Mouse (Mus musculus) hindbrain, embryonic 13.5 days (tissue): ENCODE results near the gene Pgpep1. TPM values are rescaled to one million over a fixed set of nuclear protein-coding genes. Genes with fewer than 3 reads are reported as not detected.

Source experiments
- ATAC-seq: fragments of 200-750 bp; cut with Nextera tagmentation; 2 replicates; pipeline ENCODE4 v1.8.0; 2017; ENCODE audit warnings: moderate TSS enrichment; ENCODE audit not compliant: low FRiP score
- H3K27ac ChIP-seq: fragments of 300-500 bp; sonication (generic); 2 replicates; pipeline ENCODE4 v1.5.1; 2015; ENCODE audit warnings: inconsistent platforms, mild to moderate bottlenecking, moderate library complexity
- H3K27me3 ChIP-seq: fragments of 300-500 bp; sonication (generic); 2 replicates; pipeline ENCODE4 v1.6.1; 2015; ENCODE audit warnings: mild to moderate bottlenecking, inconsistent platforms
- H3K36me3 ChIP-seq: fragments of 300-500 bp; sonication (generic); 2 replicates; pipeline ENCODE4 v1.6.1; 2015; ENCODE audit warnings: mild to moderate bottlenecking, inconsistent platforms
- H3K4me1 ChIP-seq: fragments of 300-500 bp; sonication (generic); replicated peaks from 2 replicates; pipeline ENCODE4 v1.6.1; 2015; ENCODE audit warnings: inconsistent platforms
- H3K4me2 ChIP-seq: fragments of 300-500 bp; sonication (generic); 2 replicates; pipeline ENCODE4 v1.6.1; 2015; ENCODE audit warnings: inconsistent platforms, mild to moderate bottlenecking, moderate library complexity
- H3K4me3 ChIP-seq: fragments of 300-500 bp; sonication (generic); 2 replicates; pipeline ENCODE4 v1.5.1; 2015; ENCODE audit warnings: mild to moderate bottlenecking, inconsistent platforms
- H3K9ac ChIP-seq: fragments of 300-500 bp; sonication (generic); 2 replicates; pipeline ENCODE4 v1.6.1; 2015; ENCODE audit warnings: mild to moderate bottlenecking, inconsistent platforms
- H3K9me3 ChIP-seq: fragments of 300-500 bp; sonication (generic); 2 replicates; pipeline ENCODE4 v1.6.1; 2016; ENCODE audit warnings: inconsistent platforms
- WGBS: fragments of 180-500 bp; shearing (Covaris S2); methylation state at CpG from one replicate; pipeline ENCODE4 v1.1.7; 2015; 5-methylcytosine and 5-hydroxymethylcytosine counted together
- polyA plus RNA-seq: library from polyadenylated mRNA; unstranded; fragments of >200 nt; fragmentation: Nextera tagmentation; extraction: Ambion mirVana; gene quantifications from 2 replicates; pipeline ENCODE4 v1.2.1, GENCODE M21; 2015

The Pgpep1 gene
- polyA plus RNA-seq, 1 experiment from 2014 or later: 105 TPM

DNA sequence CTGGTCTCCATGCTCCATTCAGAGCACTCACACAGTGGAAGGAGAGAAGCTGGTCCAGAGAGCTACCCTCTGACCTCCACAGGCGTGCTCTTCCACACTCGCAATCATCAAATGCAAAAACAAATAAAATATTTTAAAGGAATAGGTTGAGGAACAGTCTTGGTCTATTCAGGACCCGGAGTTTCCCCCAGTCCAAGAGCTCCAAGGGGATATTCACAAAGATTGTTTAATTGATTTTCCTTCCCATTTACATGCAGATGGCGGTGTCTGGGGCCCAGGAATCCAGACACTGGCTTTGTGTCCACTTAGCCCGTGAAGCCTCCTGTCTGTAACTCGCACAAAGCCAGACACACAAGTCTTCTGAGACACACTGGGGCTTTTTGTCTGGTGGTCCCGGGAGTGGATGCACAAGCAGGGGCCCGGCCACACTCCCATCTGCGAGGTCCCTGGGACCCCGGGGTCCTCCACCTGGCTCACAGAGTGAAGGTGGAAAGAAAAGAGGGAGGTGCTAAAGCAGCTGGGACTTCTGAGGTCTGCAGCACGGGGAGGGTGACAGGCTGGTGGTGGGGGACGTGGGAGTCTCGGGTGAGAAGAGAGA lies 3.9 kb downstream of the Pgpep1 start:
- peak overlapping the region; percentile 91 for H3K27ac ChIP-seq
- peak overlapping the region; percentile 67; the same call in 1 of the 2 replicates for H3K4me2 ChIP-seq
- H3K4me3 ChIP-seq: no peak overlapping the region
- H3K27me3 ChIP-seq: no peaks in the 10 kb centered on the region
- ATAC-seq: peak; percentile 21; the same call in 1 of the 2 replicates
- H3K36me3 ChIP-seq: peaks cover 30% of the 10 kb centered on the region
- 17% methylated on average over 13 of the region's 13 CpGs for WGBS
- H3K9me3 ChIP-seq: no peaks in the 10 kb centered on the region
- peaks cover 68% of the 10 kb centered on the region for H3K4me1 ChIP-seq
- H3K9ac ChIP-seq: peak overlapping the region; percentile 46; the same call in 1 of the 2 replicates

DNA sequence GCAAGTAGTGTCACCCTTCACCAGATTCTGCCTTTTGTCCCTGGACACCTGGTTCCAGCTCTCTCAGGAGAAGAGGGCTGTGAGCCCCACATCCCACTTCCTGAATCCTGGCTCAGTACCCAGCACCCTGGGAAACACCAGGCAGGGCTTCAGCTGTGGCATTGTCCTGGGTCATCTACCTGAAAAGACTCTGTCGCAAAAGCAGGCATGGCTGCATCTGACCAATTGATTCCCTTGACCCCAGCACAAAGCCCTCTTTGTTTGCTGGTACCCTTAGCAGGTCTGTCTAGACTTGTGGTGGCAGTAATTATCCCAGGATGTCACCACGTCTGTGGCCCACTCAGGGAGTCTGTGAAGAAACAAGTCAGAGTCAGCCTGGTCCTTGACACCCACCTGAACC lies 4.7 kb downstream of the Pgpep1 start:
- H3K27me3 ChIP-seq: no peaks in the 10 kb centered on the region
- no peak overlapping the region; the same call in 1 of the 2 replicates for H3K4me2 ChIP-seq
- no peak overlapping the region for H3K4me3 ChIP-seq
- H3K27ac ChIP-seq: peak overlapping the region; percentile 91
- no peak for ATAC-seq
- no peaks in the 10 kb centered on the region for H3K9me3 ChIP-seq
- WGBS: 14% methylated on average over 2 of the region's 2 CpGs
- H3K36me3 ChIP-seq: peaks cover 39% of the 10 kb centered on the region
- H3K9ac ChIP-seq: no peak overlapping the region
- H3K4me1 ChIP-seq: peaks cover 69% of the 10 kb centered on the region

DNA sequence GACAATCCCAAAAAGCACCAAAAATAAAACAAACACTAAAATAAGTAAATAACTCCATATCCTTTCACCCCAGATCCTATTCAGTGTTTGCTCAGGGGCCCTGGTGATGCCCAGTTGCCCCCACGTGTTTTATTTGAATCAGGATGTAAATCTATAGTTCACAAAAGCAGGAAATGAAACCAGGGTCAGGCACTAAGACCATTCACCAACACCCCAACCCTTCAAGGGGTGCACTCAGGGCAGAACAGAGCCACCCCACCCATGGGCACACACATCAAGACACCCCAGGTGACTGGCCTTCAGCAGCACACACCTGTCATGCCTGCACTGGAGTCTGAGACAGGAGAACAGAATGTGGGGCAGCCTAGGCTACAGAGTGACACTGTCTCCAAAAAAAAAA lies 6.1 kb downstream of the Pgpep1 start:
- peaks cover 75% of the 10 kb centered on the region for H3K4me1 ChIP-seq
- WGBS: 74% methylated on average over 1 of the region's 1 CpGs
- no peak overlapping the region for H3K4me3 ChIP-seq
- ATAC-seq: no peak
- H3K9ac ChIP-seq: no peak overlapping the region
- H3K9me3 ChIP-seq: no peaks in the 10 kb centered on the region
- H3K27ac ChIP-seq: peak overlapping the region; percentile 91; the same call in 1 of the 2 replicates
- peaks cover 43% of the 10 kb centered on the region for H3K36me3 ChIP-seq
- no peak overlapping the region for H3K4me2 ChIP-seq
- H3K27me3 ChIP-seq: no peaks in the 10 kb centered on the region

DNA sequence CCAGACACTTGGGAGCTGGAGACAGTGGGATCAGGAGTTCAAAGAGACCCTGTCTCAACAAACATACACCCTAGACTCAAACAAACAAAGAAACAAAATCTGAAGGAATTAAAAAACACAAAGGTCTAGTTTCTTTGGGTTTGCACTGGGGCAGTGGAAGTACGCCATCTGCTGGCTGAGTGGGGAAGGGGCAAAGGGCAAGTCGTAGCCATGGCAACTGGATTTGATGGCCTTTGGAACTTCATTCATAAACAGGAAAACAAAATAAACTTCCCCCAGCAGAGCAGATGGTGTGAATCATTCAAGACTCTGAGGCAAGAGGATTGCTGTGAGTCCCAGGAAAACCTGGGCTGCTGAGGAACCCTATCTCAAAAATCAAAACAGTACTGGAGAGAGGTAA lies 7.0 kb downstream of the Pgpep1 start:
- peak overlapping the region; percentile 52 for H3K27ac ChIP-seq
- no peaks in the 10 kb centered on the region for H3K9me3 ChIP-seq
- H3K9ac ChIP-seq: no peak overlapping the region
- H3K36me3 ChIP-seq: peaks cover 43% of the 10 kb centered on the region
- no peak for ATAC-seq
- H3K4me3 ChIP-seq: no peak overlapping the region
- H3K4me2 ChIP-seq: no peak overlapping the region
- no peaks in the 10 kb centered on the region for H3K27me3 ChIP-seq
- peaks cover 75% of the 10 kb centered on the region for H3K4me1 ChIP-seq
- 50% methylated on average over 2 of the region's 2 CpGs for WGBS

GRCm38 (mm10) chr8:70650351-70650750 lies 9.8 kb downstream of the Pgpep1 start:
- WGBS: 90% methylated on average over 17 of the region's 17 CpGs
- H3K4me1 ChIP-seq: peaks cover 72% of the 10 kb centered on the region
- peak overlapping the region; percentile 63 for H3K27ac ChIP-seq
- peaks cover 36% of the 10 kb centered on the region for H3K36me3 ChIP-seq
- no peak overlapping the region for H3K4me2 ChIP-seq
- no peaks in the 10 kb centered on the region for H3K27me3 ChIP-seq
- no peak for ATAC-seq
- H3K9ac ChIP-seq: peak overlapping the region; percentile 51; the same call in 1 of the 2 replicates
- no peaks in the 10 kb centered on the region for H3K9me3 ChIP-seq
- H3K4me3 ChIP-seq: no peak overlapping the region

DNA sequence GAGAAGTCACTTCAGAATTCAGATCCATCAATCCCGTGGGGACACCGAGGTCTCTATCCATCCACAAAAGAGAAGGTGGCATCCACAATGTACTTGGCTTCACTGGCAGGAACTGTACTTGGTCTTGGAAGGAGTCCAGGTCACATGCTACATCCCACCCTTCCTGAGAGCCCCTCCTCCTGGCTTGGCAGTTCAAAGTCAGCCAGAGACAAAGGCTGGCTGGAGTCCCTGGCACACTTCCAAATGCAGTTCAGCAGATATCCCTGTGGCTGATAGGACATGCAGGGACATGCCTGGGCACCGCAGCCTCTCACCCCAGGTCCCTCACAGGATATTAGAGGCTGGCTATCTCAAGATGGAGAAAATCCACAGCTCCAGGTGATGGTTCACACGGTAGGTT lies 10.9 kb downstream of the Pgpep1 start:
- 48% methylated on average over 4 of the region's 4 CpGs for WGBS
- Histone ChIP-seq H3K27ac (peak overlapping the region; percentile 63), H3K9me3 (no peaks in the 10 kb centered on the region), H3K4me2 (no peak overlapping the region), H3K4me1 (peaks cover 63% of the 10 kb centered on the region), H3K27me3 (no peaks in the 10 kb centered on the region), H3K36me3 (peaks cover 29% of the 10 kb centered on the region), H3K9ac (no peak overlapping the region), H3K4me3 (no peak overlapping the region)
- ATAC-seq: peak; percentile 66

DNA sequence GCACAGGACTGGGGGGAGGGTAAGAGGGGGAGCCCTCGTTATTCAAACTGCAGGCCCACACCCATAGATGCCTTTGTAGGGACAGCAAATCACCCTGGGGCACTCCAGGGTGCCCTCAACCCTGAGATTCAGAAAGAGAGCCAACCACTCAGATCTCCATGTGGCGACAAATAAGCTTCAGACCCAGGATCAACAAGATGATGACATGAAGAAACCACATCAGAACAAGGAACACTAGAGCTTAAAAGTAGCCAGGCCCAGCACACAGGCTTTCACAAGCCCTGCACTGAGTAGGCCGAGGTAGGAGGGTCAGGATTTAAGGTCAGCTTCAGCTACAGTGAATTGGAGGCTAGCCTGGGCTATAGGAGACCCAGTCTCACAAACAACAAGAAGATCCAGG lies 11.3 kb downstream of the Pgpep1 start:
- H3K36me3 ChIP-seq: peaks cover 26% of the 10 kb centered on the region

GRCm38 (mm10) chr8:70648164-70648442 lies 12.1 kb downstream of the Pgpep1 start:
- 56% methylated on average over 1 of the region's 1 CpGs for WGBS
- Histone ChIP-seq H3K27ac (peak overlapping the region; percentile 55; the same call in 1 of the 2 replicates), H3K9ac (no peak overlapping the region)

More for the DNA sequence above, 11.3 kb downstream of the Pgpep1 start:
- peaks cover 59% of the 10 kb centered on the region for H3K4me1 ChIP-seq
- ATAC-seq: peak; percentile 29
- 60% methylated on average over 3 of the region's 3 CpGs for WGBS
- no peak overlapping the region for H3K9ac ChIP-seq
- H3K27ac ChIP-seq: peak overlapping the region; percentile 63
- no peak overlapping the region for H3K4me2 ChIP-seq
- no peaks in the 10 kb centered on the region for H3K27me3 ChIP-seq
- H3K4me3 ChIP-seq: no peak overlapping the region
- no peaks in the 10 kb centered on the region for H3K9me3 ChIP-seq

DNA sequence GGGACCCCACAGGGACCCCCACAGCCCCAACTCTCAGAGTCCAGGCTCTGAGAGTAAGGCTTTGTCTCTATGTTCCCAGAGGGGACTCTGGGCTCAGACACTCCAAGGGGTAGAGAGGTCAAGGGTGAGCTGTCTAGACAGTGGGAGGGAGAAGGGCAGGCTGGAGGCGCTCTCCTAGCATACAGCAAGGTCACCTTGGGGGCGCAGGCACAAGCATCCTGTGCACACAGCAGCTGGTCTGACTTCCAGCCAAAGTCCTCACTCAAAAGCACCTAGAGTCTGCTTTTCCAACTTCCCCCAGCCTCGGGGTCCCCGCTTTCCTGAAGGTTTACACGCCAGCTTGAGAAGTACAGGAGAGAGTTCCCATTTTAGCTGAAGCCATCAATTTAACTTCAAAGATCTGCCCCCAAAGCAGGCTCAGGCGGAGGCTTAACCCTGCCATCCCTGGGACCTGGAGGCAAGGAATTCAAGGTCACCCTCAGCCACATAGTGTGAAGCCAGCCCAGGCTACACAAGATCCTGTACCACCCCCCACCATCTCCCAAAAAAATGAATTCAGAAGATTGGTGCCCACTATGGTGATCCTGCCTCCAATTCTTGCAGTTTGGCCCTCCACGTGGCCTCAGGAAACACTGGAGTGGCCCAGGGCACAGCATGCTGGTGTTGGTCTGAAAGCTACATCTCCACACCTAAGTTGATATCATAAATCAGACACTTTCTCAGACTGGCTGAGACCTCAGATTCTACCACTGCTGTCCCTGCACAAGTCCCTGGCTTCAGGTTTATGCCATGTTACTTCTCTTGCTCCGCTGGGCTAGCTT lies 12.6 kb downstream of the Pgpep1 start:
- H3K4me1 ChIP-seq: peaks cover 56% of the 10 kb centered on the region
- no peak for ATAC-seq
- H3K27me3 ChIP-seq: no peaks in the 10 kb centered on the region
- H3K9me3 ChIP-seq: no peaks in the 10 kb centered on the region
- peaks cover 24% of the 10 kb centered on the region for H3K36me3 ChIP-seq
- H3K9ac ChIP-seq: peak overlapping the region; percentile 51
- WGBS: 38% methylated on average over 8 of the region's 8 CpGs
- no peak overlapping the region for H3K4me3 ChIP-seq
- H3K27ac ChIP-seq: peak overlapping the region; percentile 55
- no peak overlapping the region for H3K4me2 ChIP-seq

More at GRCm38 (mm10) chr8:70648164-70648442, 12.1 kb downstream of the Pgpep1 start:
- Histone ChIP-seq H3K36me3 (peaks cover 26% of the 10 kb centered on the region), H3K4me3 (no peak overlapping the region), H3K4me1 (peaks cover 59% of the 10 kb centered on the region), H3K4me2 (no peak overlapping the region), H3K9me3 (no peaks in the 10 kb centered on the region), H3K27me3 (no peaks in the 10 kb centered on the region)
- no peak for ATAC-seq

GRCm38 (mm10) chr8:70646775-70647174 lies 13.4 kb downstream of the Pgpep1 start:
- H3K4me2 ChIP-seq: no peak overlapping the region
- no peak overlapping the region for H3K27ac ChIP-seq
- no peak overlapping the region for H3K4me3 ChIP-seq
- H3K4me1 ChIP-seq: peaks cover 50% of the 10 kb centered on the region
- no peak overlapping the region for H3K9ac ChIP-seq
- H3K36me3 ChIP-seq: peaks cover 16% of the 10 kb centered on the region
- no peaks in the 10 kb centered on the region for H3K9me3 ChIP-seq
- H3K27me3 ChIP-seq: no peaks in the 10 kb centered on the region
- ATAC-seq: no peak

DNA sequence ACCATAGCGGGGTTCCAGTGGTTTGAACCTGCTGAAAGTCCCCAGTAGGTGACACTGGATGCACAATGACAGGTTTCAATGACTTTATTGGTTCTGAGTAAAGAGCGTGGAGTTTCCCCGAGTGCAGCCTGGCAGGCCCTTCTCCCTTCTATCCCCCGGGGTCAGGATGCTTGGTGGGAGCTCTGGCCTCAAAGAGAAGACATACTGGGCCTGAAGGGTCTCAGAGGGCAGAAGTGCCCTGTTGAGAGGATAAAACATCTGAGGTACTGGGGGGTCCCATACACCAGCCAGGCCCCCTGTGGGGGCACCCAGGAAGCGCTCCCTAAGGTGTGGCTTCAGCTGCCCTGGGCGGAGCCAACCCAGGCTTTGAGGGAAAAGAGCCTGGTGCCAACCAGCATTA lies 13.8 kb downstream of the Pgpep1 start:
- Histone ChIP-seq H3K27ac (0 out of 2 replicates have a peak overlapping the region, but pooled peaks have one; percentile 35), H3K4me3 (no peak overlapping the region)

GRCm38 (mm10) chr8:70645501-70646224 lies 14.5 kb downstream of the Pgpep1 start:
- 52% methylated on average over 17 of the region's 17 CpGs for WGBS

More for the DNA sequence above, 13.8 kb downstream of the Pgpep1 start:
- 65% methylated on average over 6 of the region's 6 CpGs for WGBS
- Histone ChIP-seq H3K27me3 (no peaks in the 10 kb centered on the region), H3K9me3 (no peaks in the 10 kb centered on the region), H3K9ac (0 out of 2 replicates have a peak overlapping the region, but pooled peaks have one; percentile 24), H3K4me1 (peaks cover 50% of the 10 kb centered on the region), H3K36me3 (peaks cover 14% of the 10 kb centered on the region), H3K4me2 (no peak overlapping the region)
- ATAC-seq: no peak

More at GRCm38 (mm10) chr8:70645501-70646224, 14.5 kb downstream of the Pgpep1 start:
- H3K27ac ChIP-seq: peak overlapping the region; percentile 35; the same call in 1 of the 2 replicates
- H3K4me2 ChIP-seq: no peak overlapping the region
- no peaks in the 10 kb centered on the region for H3K27me3 ChIP-seq
- peaks cover 7% of the 10 kb centered on the region for H3K36me3 ChIP-seq
- no peak for ATAC-seq
- H3K4me3 ChIP-seq: no peak overlapping the region
- H3K4me1 ChIP-seq: peaks cover 49% of the 10 kb centered on the region
- H3K9me3 ChIP-seq: no peaks in the 10 kb centered on the region
- peak overlapping the region; percentile 24; the same call in 1 of the 2 replicates for H3K9ac ChIP-seq
